Mouse (Mus musculus): ENCODE results near the gene Inpp4a. TPM values are rescaled to one million over a fixed set of nuclear protein-coding genes. Genes with fewer than 3 reads are reported as not detected.
A peak's percentile ranks its signal among the peaks of the same experiment; 100 is the strongest.

Inpp4a gene
- polyA plus RNA-seq, 1 experiment, result 2.4 TPM

GRCm38 (mm10) chr1:37393174-37393573, 93.5 kb downstream of the Inpp4a start:
- TF ChIP-seq CTCF (IDR thresholded peaks at IDR 0.05; ENCODE audit: control insufficient read depth, insufficient read depth, insufficient read length) (no peak), MYOD1 (IDR thresholded peaks at IDR 0.05; ENCODE audit: control insufficient read depth, insufficient read length, low read depth) (no peak), MAX (IDR thresholded peaks at IDR 0.05) (no peak), MYOG (IDR thresholded peaks at IDR 0.05; ENCODE audit: control insufficient read depth, extremely low read depth, insufficient read length) (no peak), FOSL1 (IDR thresholded peaks at IDR 0.05; ENCODE audit: insufficient read depth, low read length, poor library complexity, severe bottlenecking) (no peak)
- Histone ChIP-seq H3K79me2 (ENCODE audit: control insufficient read depth, insufficient read depth) (no peaks in the 10 kb centered on the region), H3ac (ENCODE audit: control insufficient read depth, insufficient read length, low read depth) (no peak overlapping the region), H3K79me3 (ENCODE audit: low read depth) (no peaks in the 10 kb centered on the region), H3K36me3 (ENCODE audit: control insufficient read depth, insufficient read depth) (no peaks in the 10 kb centered on the region), H3K27me3 (ENCODE audit: control insufficient read depth, insufficient read depth, insufficient read length) (no peaks in the 10 kb centered on the region), H3K4me3 (ENCODE audit: insufficient read depth, poor library complexity, severe bottlenecking) (no peak overlapping the region)

- no peak overlapping the region for H3ac ChIP-seq (ENCODE audit: control insufficient read depth, insufficient read length, low read depth)
- no peaks in the 10 kb centered on the region for H3K79me3 ChIP-seq (ENCODE audit: low read depth)
- H3K79me2 ChIP-seq (ENCODE audit: control insufficient read depth, insufficient read depth), result no peaks in the 10 kb centered on the region
- no peaks in the 10 kb centered on the region for H3K27me3 ChIP-seq (ENCODE audit: control insufficient read depth, insufficient read depth, insufficient read length)
- H3K36me3 ChIP-seq (ENCODE audit: control insufficient read depth, insufficient read depth), result no peaks in the 10 kb centered on the region
- no peak overlapping the region for H3K4me3 ChIP-seq (ENCODE audit: insufficient read depth, poor library complexity, severe bottlenecking)
- TF ChIP-seq MYOG (IDR thresholded peaks at IDR 0.05; ENCODE audit: control insufficient read depth, extremely low read depth, insufficient read length) (no peak), FOSL1 (IDR thresholded peaks at IDR 0.05; ENCODE audit: insufficient read depth, low read length, poor library complexity, severe bottlenecking) (no peak), USF1 (IDR thresholded peaks at IDR 0.05; ENCODE audit: low read depth) (no peak), MAX (IDR thresholded peaks at IDR 0.05) (no peak), MYOD1 (IDR thresholded peaks at IDR 0.05; ENCODE audit: control insufficient read depth, insufficient read length, low read depth) (no peak), CTCF (IDR thresholded peaks at IDR 0.05; ENCODE audit: control insufficient read depth, insufficient read depth, insufficient read length) (no peak), CEBPB (IDR thresholded peaks at IDR 0.05; ENCODE audit: low read depth) (no peak)
These were observed 96.8 kb downstream of the Inpp4a start for GRCm38 (mm10) chr1:37396481-37396880.

GRCm38 (mm10) chr1:37398961-37399360, 99.3 kb downstream of the Inpp4a start:
- Histone ChIP-seq H3K79me3 (ENCODE audit: low read depth) (no peaks in the 10 kb centered on the region), H3ac (ENCODE audit: control insufficient read depth, insufficient read length, low read depth) (no peak overlapping the region), H3K27me3 (ENCODE audit: control insufficient read depth, insufficient read depth, insufficient read length) (no peaks in the 10 kb centered on the region), H3K4me3 (ENCODE audit: insufficient read depth, poor library complexity, severe bottlenecking) (no peak overlapping the region), H3K36me3 (ENCODE audit: control insufficient read depth, insufficient read depth) (no peaks in the 10 kb centered on the region), H3K79me2 (ENCODE audit: control insufficient read depth, insufficient read depth) (no peaks in the 10 kb centered on the region)
- no peak for TF ChIP-seq CEBPB (IDR thresholded peaks at IDR 0.05; ENCODE audit: low read depth)
- TF ChIP-seq MYOD1 (IDR thresholded peaks at IDR 0.05; ENCODE audit: control insufficient read depth, insufficient read length, low read depth), result no peak
- TF ChIP-seq CTCF (IDR thresholded peaks at IDR 0.05; ENCODE audit: control insufficient read depth, insufficient read depth, insufficient read length), result no peak
- TF ChIP-seq MAX (IDR thresholded peaks at IDR 0.05), result no peak
- no peak for TF ChIP-seq USF1 (IDR thresholded peaks at IDR 0.05; ENCODE audit: low read depth)
- no peak for TF ChIP-seq MYOG (IDR thresholded peaks at IDR 0.05; ENCODE audit: control insufficient read depth, extremely low read depth, insufficient read length)
- TF ChIP-seq FOSL1 (IDR thresholded peaks at IDR 0.05; ENCODE audit: insufficient read depth, low read length, poor library complexity, severe bottlenecking), result no peak

- Histone ChIP-seq H3K27me3 (ENCODE audit: control insufficient read depth, insufficient read depth, insufficient read length) (no peaks in the 10 kb centered on the region), H3K4me3 (ENCODE audit: insufficient read depth, poor library complexity, severe bottlenecking) (no peak overlapping the region), H3K36me3 (ENCODE audit: control insufficient read depth, insufficient read depth) (no peaks in the 10 kb centered on the region), H3ac (ENCODE audit: control insufficient read depth, insufficient read length, low read depth) (no peak overlapping the region), H3K79me2 (ENCODE audit: control insufficient read depth, insufficient read depth) (no peaks in the 10 kb centered on the region), H3K79me3 (ENCODE audit: low read depth) (no peaks in the 10 kb centered on the region)
- TF ChIP-seq MYOD1 (IDR thresholded peaks at IDR 0.05; ENCODE audit: control insufficient read depth, insufficient read length, low read depth), result no peak
- TF ChIP-seq CEBPB (IDR thresholded peaks at IDR 0.05; ENCODE audit: low read depth), result no peak
- TF ChIP-seq CTCF (IDR thresholded peaks at IDR 0.05; ENCODE audit: control insufficient read depth, insufficient read depth, insufficient read length), result no peak
- TF ChIP-seq FOSL1 (IDR thresholded peaks at IDR 0.05; ENCODE audit: insufficient read depth, low read length, poor library complexity, severe bottlenecking), result no peak
- TF ChIP-seq MYOG (IDR thresholded peaks at IDR 0.05; ENCODE audit: control insufficient read depth, extremely low read depth, insufficient read length), result no peak
- no peak for TF ChIP-seq USF1 (IDR thresholded peaks at IDR 0.05; ENCODE audit: low read depth)
- TF ChIP-seq MAX (IDR thresholded peaks at IDR 0.05), result no peak
These were observed 100.1 kb downstream of the Inpp4a start for GRCm38 (mm10) chr1:37399734-37400133.

GRCm38 (mm10) chr1:37401687-37402086, 102.0 kb downstream of the Inpp4a start:
- Histone ChIP-seq H3ac (ENCODE audit: control insufficient read depth, insufficient read length, low read depth) (no peak overlapping the region), H3K79me3 (ENCODE audit: low read depth) (no peaks in the 10 kb centered on the region), H3K4me3 (ENCODE audit: insufficient read depth, poor library complexity, severe bottlenecking) (no peak overlapping the region), H3K27me3 (ENCODE audit: control insufficient read depth, insufficient read depth, insufficient read length) (no peaks in the 10 kb centered on the region), H3K79me2 (ENCODE audit: control insufficient read depth, insufficient read depth) (no peaks in the 10 kb centered on the region), H3K36me3 (ENCODE audit: control insufficient read depth, insufficient read depth) (no peaks in the 10 kb centered on the region)
- no peak for TF ChIP-seq CEBPB (IDR thresholded peaks at IDR 0.05; ENCODE audit: low read depth)
- TF ChIP-seq CTCF (IDR thresholded peaks at IDR 0.05; ENCODE audit: control insufficient read depth, insufficient read depth, insufficient read length), result peak; percentile 56
- no peak for TF ChIP-seq MYOD1 (IDR thresholded peaks at IDR 0.05; ENCODE audit: control insufficient read depth, insufficient read length, low read depth)

GRCm38 (mm10) chr1:37405137-37405536, 105.5 kb downstream of the Inpp4a start:
- Histone ChIP-seq H3K4me3 (ENCODE audit: insufficient read depth, poor library complexity, severe bottlenecking) (no peak overlapping the region), H3K79me2 (ENCODE audit: control insufficient read depth, insufficient read depth) (no peaks in the 10 kb centered on the region), H3ac (ENCODE audit: control insufficient read depth, insufficient read length, low read depth) (no peak overlapping the region), H3K79me3 (ENCODE audit: low read depth) (no peaks in the 10 kb centered on the region), H3K36me3 (ENCODE audit: control insufficient read depth, insufficient read depth) (no peaks in the 10 kb centered on the region), H3K27me3 (ENCODE audit: control insufficient read depth, insufficient read depth, insufficient read length) (no peaks in the 10 kb centered on the region)
- no peak for TF ChIP-seq CEBPB (IDR thresholded peaks at IDR 0.05; ENCODE audit: low read depth)
- TF ChIP-seq USF1 (IDR thresholded peaks at IDR 0.05; ENCODE audit: low read depth), result no peak
- TF ChIP-seq MYOD1 (IDR thresholded peaks at IDR 0.05; ENCODE audit: control insufficient read depth, insufficient read length, low read depth), result no peak
- no peak for TF ChIP-seq CTCF (IDR thresholded peaks at IDR 0.05; ENCODE audit: control insufficient read depth, insufficient read depth, insufficient read length)
- TF ChIP-seq FOSL1 (IDR thresholded peaks at IDR 0.05; ENCODE audit: insufficient read depth, low read length, poor library complexity, severe bottlenecking), result no peak
- no peak for TF ChIP-seq MYOG (IDR thresholded peaks at IDR 0.05; ENCODE audit: control insufficient read depth, extremely low read depth, insufficient read length)
- no peak for TF ChIP-seq MAX (IDR thresholded peaks at IDR 0.05)
